Mouse (Mus musculus): Measurements from ENCODE around the gene Saxo1. TPM values are rescaled to one million over a fixed set of nuclear protein-coding genes. Genes with fewer than 3 reads are reported as not detected.

The Saxo1 gene
- polyA plus RNA-seq, 1 experiment from 2014 or later: not detected

- Histone ChIP-seq H3K36me3 (no peaks in the 10 kb centered on the region), H3K4me3 (replicated peaks) (no peak overlapping the region), H3K27me3 (no peaks in the 10 kb centered on the region), H3K4me1 (peaks cover 28% of the 10 kb centered on the region), H3K9me3 (replicated peaks) (no peaks in the 10 kb centered on the region), H3K4me2 (no peak overlapping the region), H3K9ac (no peak overlapping the region), H3K27ac (no peak overlapping the region)
- WGBS: 91% methylated on average over 3 of the region's 3 CpGs
- ATAC-seq (replicated peaks; ENCODE audit: low FRiP score): no peak
Measured at GRCm38 (mm10) chr4:86410946-86411345, 147.2 kb downstream of the Saxo1 start.

GRCm38 (mm10) chr4:86408421-86408820, 149.7 kb downstream of the Saxo1 start:
- H3K27ac ChIP-seq: no peak overlapping the region

GRCm38 (mm10) chr4:86407200-86407527, 151.0 kb downstream of the Saxo1 start:
- Histone ChIP-seq H3K4me2 (no peak overlapping the region), H3K9me3 (replicated peaks) (no peaks in the 10 kb centered on the region), H3K27me3 (no peaks in the 10 kb centered on the region), H3K27ac (peak overlapping the region; percentile 63), H3K9ac (no peak overlapping the region), H3K4me1 (peaks cover 32% of the 10 kb centered on the region), H3K4me3 (replicated peaks) (no peak overlapping the region), H3K36me3 (no peaks in the 10 kb centered on the region)
- peak; percentile 75 for ATAC-seq (replicated peaks; ENCODE audit: low FRiP score)
- 34% methylated on average over 3 of the region's 3 CpGs for WGBS

More at GRCm38 (mm10) chr4:86408421-86408820, 149.7 kb downstream of the Saxo1 start:
- ATAC-seq (replicated peaks; ENCODE audit: low FRiP score): no peak
- no peak overlapping the region for H3K9ac ChIP-seq
- no peaks in the 10 kb centered on the region for H3K27me3 ChIP-seq
- peaks cover 32% of the 10 kb centered on the region for H3K4me1 ChIP-seq
- H3K4me3 ChIP-seq (replicated peaks): no peak overlapping the region
- no peak overlapping the region for H3K4me2 ChIP-seq
- H3K9me3 ChIP-seq (replicated peaks): no peaks in the 10 kb centered on the region
- 71% methylated on average over 9 of the region's 9 CpGs for WGBS
- H3K36me3 ChIP-seq: no peaks in the 10 kb centered on the region

- no peaks in the 10 kb centered on the region for H3K9me3 ChIP-seq (replicated peaks)
- no peak overlapping the region for H3K4me3 ChIP-seq (replicated peaks)
- whole genome bisulfite sequencing: 28% methylated on average over 7 of the region's 7 CpGs
- peaks cover 32% of the 10 kb centered on the region for H3K4me1 ChIP-seq
- peak overlapping the region; percentile 63 for H3K27ac ChIP-seq
- H3K36me3 ChIP-seq: no peaks in the 10 kb centered on the region
- peak; percentile 50; the same call in 1 of the 2 replicates for ATAC-seq (replicated peaks; ENCODE audit: low FRiP score)
- H3K9ac ChIP-seq: no peak overlapping the region
- no peaks in the 10 kb centered on the region for H3K27me3 ChIP-seq
- H3K4me2 ChIP-seq: no peak overlapping the region
Measured at GRCm38 (mm10) chr4:86406501-86407199, 151.5 kb downstream of the Saxo1 start.

- Histone ChIP-seq H3K4me2 (no peak overlapping the region), H3K9ac (no peak overlapping the region), H3K4me3 (replicated peaks) (no peak overlapping the region), H3K27ac (no peak overlapping the region), H3K9me3 (replicated peaks) (no peaks in the 10 kb centered on the region), H3K4me1 (peaks cover 13% of the 10 kb centered on the region), H3K27me3 (no peaks in the 10 kb centered on the region), H3K36me3 (no peaks in the 10 kb centered on the region)
- ATAC-seq (replicated peaks; ENCODE audit: low FRiP score): no peak
- 59% methylated on average over 3 of the region's 3 CpGs for WGBS
Measured at GRCm38 (mm10) chr4:86401116-86401515, 157.0 kb downstream of the Saxo1 start.

- Histone ChIP-seq H3K4me1 (0 out of 2 replicates have a peak, but pooled peaks cover 7% of the 10 kb centered on the region), H3K27ac (peak overlapping the region; percentile 48; the same call in 1 of the 2 replicates), H3K9ac (no peak overlapping the region), H3K36me3 (no peaks in the 10 kb centered on the region), H3K9me3 (replicated peaks) (no peaks in the 10 kb centered on the region), H3K4me2 (no peak overlapping the region), H3K4me3 (replicated peaks) (no peak overlapping the region), H3K27me3 (no peaks in the 10 kb centered on the region)
- peak; percentile 56; the same call in 1 of the 2 replicates for ATAC-seq (replicated peaks; ENCODE audit: low FRiP score)
- WGBS: 41% methylated on average over 2 of the region's 2 CpGs
Measured at GRCm38 (mm10) chr4:86397470-86397869, 160.7 kb downstream of the Saxo1 start.

- WGBS: 67% methylated on average over 7 of the region's 7 CpGs
- H3K9ac ChIP-seq: no peak overlapping the region
- peak overlapping the region; percentile 48; the same call in 1 of the 2 replicates for H3K27ac ChIP-seq
Measured at GRCm38 (mm10) chr4:86396672-86397288, 161.3 kb downstream of the Saxo1 start.

GRCm38 (mm10) chr4:86395636-86396035, 162.5 kb downstream of the Saxo1 start:
- 0 out of 2 replicates have a peak, but pooled peaks cover 7% of the 10 kb centered on the region for H3K4me1 ChIP-seq
- no peak overlapping the region for H3K9ac ChIP-seq
- H3K27me3 ChIP-seq: no peaks in the 10 kb centered on the region
- H3K4me3 ChIP-seq (replicated peaks): no peak overlapping the region
- WGBS: 79% methylated on average over 6 of the region's 6 CpGs
- H3K36me3 ChIP-seq: no peaks in the 10 kb centered on the region
- H3K27ac ChIP-seq: no peak overlapping the region
- H3K4me2 ChIP-seq: no peak overlapping the region
- no peaks in the 10 kb centered on the region for H3K9me3 ChIP-seq (replicated peaks)
- ATAC-seq (replicated peaks; ENCODE audit: low FRiP score): no peak

More at GRCm38 (mm10) chr4:86396672-86397288, 161.3 kb downstream of the Saxo1 start:
- 0 out of 2 replicates have a peak, but pooled peaks cover 7% of the 10 kb centered on the region for H3K4me1 ChIP-seq
- no peaks in the 10 kb centered on the region for H3K27me3 ChIP-seq
- no peaks in the 10 kb centered on the region for H3K36me3 ChIP-seq
- no peaks in the 10 kb centered on the region for H3K9me3 ChIP-seq (replicated peaks)
- H3K4me2 ChIP-seq: no peak overlapping the region
- peak; percentile 46 for ATAC-seq (replicated peaks; ENCODE audit: low FRiP score)
- no peak overlapping the region for H3K4me3 ChIP-seq (replicated peaks)

Other genes with a start within 250 kb of the Saxo1 start
- 82.4 and 83.1 TPM in 2 replicates for gene Rraga, start 17.3 kb upstream of the Saxo1 start, polyA plus RNA-seq (2015; fragmentation: Nextera tagmentation; extraction: Ambion mirVana)
- 19.3 and 20.7 TPM in 2 replicates for gene Haus6, start 53.7 kb upstream of the Saxo1 start, polyA plus RNA-seq (2015; fragmentation: Nextera tagmentation; extraction: Ambion mirVana)
- gene Plin2, start 111.7 kb upstream of the Saxo1 start, polyA plus RNA-seq (2015; fragmentation: Nextera tagmentation; extraction: Ambion mirVana): 58.0 and 70.8 TPM in 2 replicates
- 6.8 and 8.5 TPM in 2 replicates for gene Dennd4c, start 190.2 kb upstream of the Saxo1 start, polyA plus RNA-seq (2015; fragmentation: Nextera tagmentation; extraction: Ambion mirVana)